Mouse (Mus musculus): ENCODE measurements around the gene Ccdc63. TPM values are rescaled to one million over a fixed set of nuclear protein-coding genes. Genes with fewer than 3 reads are reported as not detected.
"Not testable (repeated sequence)": the region's sequence is repeated elsewhere in the genome, so short reads cannot be mapped to it uniquely, and the experiment has no call there.

Ccdc63 gene
- polyA plus RNA-seq, 1 experiment from 2014 or later = 0.03 TPM

- Histone ChIP-seq H3K9ac (ENCODE audit: low read length) (no peak overlapping the region), H3K4me1 (ENCODE audit: control insufficient read depth, insufficient read depth, low read length) (peaks cover 22% of the 10 kb centered on the region), H3K9me3 (ENCODE audit: control insufficient read depth, low read length) (no peaks in the 10 kb centered on the region), H3K36me3 (ENCODE audit: control insufficient read depth, insufficient read depth, low read length) (no peaks in the 10 kb centered on the region), H3K27me3 (ENCODE audit: control insufficient read depth, insufficient read depth, low read length) (peaks cover 2% of the 10 kb centered on the region; the same call in 1 of the 2 replicates), H3K4me2 (no peak overlapping the region), H3K27ac (ENCODE audit: low read depth, low read length) (no peak overlapping the region), H3K4me3 (ENCODE audit: low read depth, low read length) (no peak overlapping the region)
- no peak for DNase-seq (ENCODE audit: low spot score, missing footprints)
- ATAC-seq (ENCODE audit: low FRiP score) = no peak
Observed at GRCm38 (mm10) chr5:122155613-122156012, 15.0 kb upstream of the Ccdc63 start.

- no peak overlapping the region for H3K4me3 ChIP-seq (ENCODE audit: low read depth, low read length)
- peaks cover 2% of the 10 kb centered on the region; the same call in 1 of the 2 replicates for H3K27me3 ChIP-seq (ENCODE audit: control insufficient read depth, insufficient read depth, low read length)
- no peak overlapping the region for H3K9ac ChIP-seq (ENCODE audit: low read length)
- no peak overlapping the region for H3K27ac ChIP-seq (ENCODE audit: low read depth, low read length)
- peaks cover 13% of the 10 kb centered on the region for H3K4me1 ChIP-seq (ENCODE audit: control insufficient read depth, insufficient read depth, low read length)
- H3K4me2 ChIP-seq = no peak overlapping the region
- ATAC-seq (ENCODE audit: low FRiP score) (no peak), DNase-seq (ENCODE audit: low spot score, missing footprints) (no peak)
- H3K36me3 ChIP-seq (ENCODE audit: control insufficient read depth, insufficient read depth, low read length) = no peaks in the 10 kb centered on the region
- WGBS = 71% methylated on average over 3 of the region's 3 CpGs
- H3K9me3 ChIP-seq (ENCODE audit: control insufficient read depth, low read length) = no peaks in the 10 kb centered on the region
Observed at GRCm38 (mm10) chr5:122154782-122155181, 14.2 kb upstream of the Ccdc63 start.

- no peak overlapping the region for H3K4me2 ChIP-seq
- no peaks in the 10 kb centered on the region for H3K36me3 ChIP-seq (ENCODE audit: control insufficient read depth, insufficient read depth, low read length)
- no peaks in the 10 kb centered on the region for H3K9me3 ChIP-seq (ENCODE audit: control insufficient read depth, low read length)
- DNase-seq (ENCODE audit: low spot score, missing footprints) = no peak
- ATAC-seq (ENCODE audit: low FRiP score) = no peak
- H3K9ac ChIP-seq (ENCODE audit: low read length) = no peak overlapping the region
- peaks cover 2% of the 10 kb centered on the region; the same call in 1 of the 2 replicates for H3K27me3 ChIP-seq (ENCODE audit: control insufficient read depth, insufficient read depth, low read length)
- WGBS = 27% methylated on average over 11 of the region's 14 CpGs
- peaks cover 8% of the 10 kb centered on the region for H3K4me1 ChIP-seq (ENCODE audit: control insufficient read depth, insufficient read depth, low read length)
- no peak overlapping the region for H3K4me3 ChIP-seq (ENCODE audit: low read depth, low read length)
- no peak overlapping the region for H3K27ac ChIP-seq (ENCODE audit: low read depth, low read length)
Observed at GRCm38 (mm10) chr5:122154006-122154405, 13.4 kb upstream of the Ccdc63 start.

DNA sequence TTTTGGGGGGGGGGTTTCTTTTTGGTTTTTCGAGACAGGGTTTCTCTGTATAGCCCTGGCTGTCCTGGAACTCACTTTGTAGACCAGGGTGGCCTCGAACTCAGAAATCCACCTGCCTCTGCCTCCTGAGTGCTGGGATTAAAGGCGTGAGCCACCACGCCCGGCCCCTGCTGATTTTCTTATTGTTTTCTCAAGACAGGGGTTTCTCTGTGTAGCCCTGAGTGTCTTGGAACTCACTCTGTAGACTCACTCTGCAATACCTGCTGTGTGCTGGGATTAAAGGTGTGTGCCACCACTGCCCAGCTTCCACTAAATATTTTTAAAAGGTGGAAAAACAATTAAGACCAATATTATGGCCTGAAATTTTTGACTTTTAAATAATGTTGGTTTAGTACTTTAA is 11.9 kb upstream of the Ccdc63 start:
- not testable (repeated sequence) for H3K9me3 ChIP-seq (ENCODE audit: control insufficient read depth, low read length); ATAC-seq (ENCODE audit: low FRiP score); H3K27me3 ChIP-seq (ENCODE audit: control insufficient read depth, insufficient read depth, low read length); DNase-seq (ENCODE audit: low spot score, missing footprints); H3K4me2 ChIP-seq; H3K4me3 ChIP-seq (ENCODE audit: low read depth, low read length); H3K9ac ChIP-seq (ENCODE audit: low read length); H3K27ac ChIP-seq (ENCODE audit: low read depth, low read length); H3K4me1 ChIP-seq (ENCODE audit: control insufficient read depth, insufficient read depth, low read length); H3K36me3 ChIP-seq (ENCODE audit: control insufficient read depth, insufficient read depth, low read length)
- WGBS = 93% methylated on average over 5 of the region's 5 CpGs

GRCm38 (mm10) chr5:122149259-122149658 is 8.6 kb upstream of the Ccdc63 start:
- Histone ChIP-seq H3K4me1 (ENCODE audit: control insufficient read depth, insufficient read depth, low read length) (peaks cover 2% of the 10 kb centered on the region; the same call in 1 of the 2 replicates), H3K4me3 (ENCODE audit: low read depth, low read length) (no peak overlapping the region), H3K27ac (ENCODE audit: low read depth, low read length) (no peak overlapping the region), H3K36me3 (ENCODE audit: control insufficient read depth, insufficient read depth, low read length) (no peaks in the 10 kb centered on the region), H3K9me3 (ENCODE audit: control insufficient read depth, low read length) (no peaks in the 10 kb centered on the region), H3K9ac (ENCODE audit: low read length) (no peak overlapping the region), H3K4me2 (no peak overlapping the region), H3K27me3 (ENCODE audit: control insufficient read depth, insufficient read depth, low read length) (no peaks in the 10 kb centered on the region)
- 48% methylated on average over 4 of the region's 4 CpGs for WGBS
- DNase-seq (ENCODE audit: low spot score, missing footprints) (no peak), ATAC-seq (ENCODE audit: low FRiP score) (no peak)

- H3K4me2 ChIP-seq = no peak overlapping the region
- no peak overlapping the region for H3K9ac ChIP-seq (ENCODE audit: low read length)
- H3K4me1 ChIP-seq (ENCODE audit: control insufficient read depth, insufficient read depth, low read length) = no peaks in the 10 kb centered on the region
- no peak overlapping the region for H3K4me3 ChIP-seq (ENCODE audit: low read depth, low read length)
- no peak overlapping the region for H3K27ac ChIP-seq (ENCODE audit: low read depth, low read length)
- H3K27me3 ChIP-seq (ENCODE audit: control insufficient read depth, insufficient read depth, low read length) = no peaks in the 10 kb centered on the region
- ATAC-seq (ENCODE audit: low FRiP score) (no peak), DNase-seq (ENCODE audit: low spot score, missing footprints) (no peak)
- 38% methylated on average over 1 of the region's 1 CpGs for WGBS
- no peaks in the 10 kb centered on the region for H3K9me3 ChIP-seq (ENCODE audit: control insufficient read depth, low read length)
- no peaks in the 10 kb centered on the region for H3K36me3 ChIP-seq (ENCODE audit: control insufficient read depth, insufficient read depth, low read length)
Observed at GRCm38 (mm10) chr5:122148107-122148506, 7.5 kb upstream of the Ccdc63 start.

- H3K36me3 ChIP-seq (ENCODE audit: control insufficient read depth, insufficient read depth, low read length) = no peaks in the 10 kb centered on the region
- H3K27me3 ChIP-seq (ENCODE audit: control insufficient read depth, insufficient read depth, low read length) = no peaks in the 10 kb centered on the region
- no peak overlapping the region for H3K4me2 ChIP-seq
- H3K4me3 ChIP-seq (ENCODE audit: low read depth, low read length) = no peak overlapping the region
- H3K4me1 ChIP-seq (ENCODE audit: control insufficient read depth, insufficient read depth, low read length) = no peaks in the 10 kb centered on the region
- ATAC-seq (ENCODE audit: low FRiP score) (no peak), DNase-seq (ENCODE audit: low spot score, missing footprints) (no peak)
- no peaks in the 10 kb centered on the region for H3K9me3 ChIP-seq (ENCODE audit: control insufficient read depth, low read length)
- no peak overlapping the region for H3K27ac ChIP-seq (ENCODE audit: low read depth, low read length)
- no peak overlapping the region for H3K9ac ChIP-seq (ENCODE audit: low read length)
Observed at GRCm38 (mm10) chr5:122146609-122147008, 6.0 kb upstream of the Ccdc63 start.

GRCm38 (mm10) chr5:122146056-122146580 is 5.5 kb upstream of the Ccdc63 start:
- H3K4me3 ChIP-seq (ENCODE audit: low read depth, low read length) = no peak overlapping the region
- ATAC-seq (ENCODE audit: low FRiP score) (no peak), DNase-seq (ENCODE audit: low spot score, missing footprints) (no peak)
- H3K4me2 ChIP-seq = no peak overlapping the region
- 67% methylated on average over 10 of the region's 10 CpGs for WGBS
- H3K27me3 ChIP-seq (ENCODE audit: control insufficient read depth, insufficient read depth, low read length) = no peaks in the 10 kb centered on the region
- H3K9me3 ChIP-seq (ENCODE audit: control insufficient read depth, low read length) = no peaks in the 10 kb centered on the region
- H3K36me3 ChIP-seq (ENCODE audit: control insufficient read depth, insufficient read depth, low read length) = no peaks in the 10 kb centered on the region
- no peak overlapping the region for H3K27ac ChIP-seq (ENCODE audit: low read depth, low read length)
- no peak overlapping the region for H3K9ac ChIP-seq (ENCODE audit: low read length)
- H3K4me1 ChIP-seq (ENCODE audit: control insufficient read depth, insufficient read depth, low read length) = no peaks in the 10 kb centered on the region

DNA sequence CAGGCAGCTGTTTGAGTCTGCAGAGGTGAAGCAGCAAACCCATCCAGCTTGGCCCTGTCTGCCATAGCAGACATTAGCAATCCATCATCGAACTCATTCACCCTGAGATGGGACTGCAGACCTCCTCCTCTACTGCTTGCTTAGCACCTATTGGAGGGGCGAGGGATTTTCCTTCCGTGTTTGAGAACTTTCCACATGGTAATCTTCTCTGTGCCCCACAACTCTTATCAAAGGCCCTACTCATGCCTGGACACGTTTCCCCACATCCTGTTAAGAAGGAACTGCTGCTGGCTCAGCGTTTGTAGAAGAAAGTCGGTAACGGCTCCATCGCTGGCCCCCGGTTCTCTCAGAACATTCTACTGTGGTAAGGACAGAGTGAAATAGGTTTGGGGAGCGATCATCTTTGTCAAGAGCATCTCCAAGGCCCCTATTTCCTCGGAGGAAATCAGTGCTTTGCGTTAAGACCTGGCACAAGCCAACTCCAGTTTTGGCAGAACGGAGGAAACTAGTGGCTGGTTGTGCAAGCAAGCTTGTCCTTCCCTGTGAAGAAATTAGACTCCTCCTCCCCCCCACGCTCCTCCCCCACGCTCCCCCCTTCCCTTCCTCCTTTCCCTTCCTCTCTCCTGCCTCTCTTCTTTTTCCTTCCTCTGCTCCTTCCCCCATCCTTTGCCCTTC is 4.9 kb upstream of the Ccdc63 start:
- ATAC-seq (ENCODE audit: low FRiP score) = no peak
- no peak overlapping the region for H3K4me2 ChIP-seq
- no peaks in the 10 kb centered on the region for H3K9me3 ChIP-seq (ENCODE audit: control insufficient read depth, low read length)
- 69% methylated on average over 15 of the region's 15 CpGs for WGBS
- no peaks in the 10 kb centered on the region for H3K4me1 ChIP-seq (ENCODE audit: control insufficient read depth, insufficient read depth, low read length)
- H3K9ac ChIP-seq (ENCODE audit: low read length) = no peak overlapping the region
- no peak for DNase-seq (ENCODE audit: low spot score, missing footprints)
- H3K4me3 ChIP-seq (ENCODE audit: low read depth, low read length) = no peak overlapping the region
- no peaks in the 10 kb centered on the region for H3K36me3 ChIP-seq (ENCODE audit: control insufficient read depth, insufficient read depth, low read length)
- H3K27me3 ChIP-seq (ENCODE audit: control insufficient read depth, insufficient read depth, low read length) = no peaks in the 10 kb centered on the region
- no peak overlapping the region for H3K27ac ChIP-seq (ENCODE audit: low read depth, low read length)
